Mouse (Mus musculus): ENCODE results near the gene Gch1. TPM values are rescaled to one million over a fixed set of nuclear protein-coding genes. Genes with fewer than 3 reads are reported as not detected.

Gene Gch1
- total RNA-seq (2017), result 4.3 and 7.2 TPM in 2 replicates

DNA sequence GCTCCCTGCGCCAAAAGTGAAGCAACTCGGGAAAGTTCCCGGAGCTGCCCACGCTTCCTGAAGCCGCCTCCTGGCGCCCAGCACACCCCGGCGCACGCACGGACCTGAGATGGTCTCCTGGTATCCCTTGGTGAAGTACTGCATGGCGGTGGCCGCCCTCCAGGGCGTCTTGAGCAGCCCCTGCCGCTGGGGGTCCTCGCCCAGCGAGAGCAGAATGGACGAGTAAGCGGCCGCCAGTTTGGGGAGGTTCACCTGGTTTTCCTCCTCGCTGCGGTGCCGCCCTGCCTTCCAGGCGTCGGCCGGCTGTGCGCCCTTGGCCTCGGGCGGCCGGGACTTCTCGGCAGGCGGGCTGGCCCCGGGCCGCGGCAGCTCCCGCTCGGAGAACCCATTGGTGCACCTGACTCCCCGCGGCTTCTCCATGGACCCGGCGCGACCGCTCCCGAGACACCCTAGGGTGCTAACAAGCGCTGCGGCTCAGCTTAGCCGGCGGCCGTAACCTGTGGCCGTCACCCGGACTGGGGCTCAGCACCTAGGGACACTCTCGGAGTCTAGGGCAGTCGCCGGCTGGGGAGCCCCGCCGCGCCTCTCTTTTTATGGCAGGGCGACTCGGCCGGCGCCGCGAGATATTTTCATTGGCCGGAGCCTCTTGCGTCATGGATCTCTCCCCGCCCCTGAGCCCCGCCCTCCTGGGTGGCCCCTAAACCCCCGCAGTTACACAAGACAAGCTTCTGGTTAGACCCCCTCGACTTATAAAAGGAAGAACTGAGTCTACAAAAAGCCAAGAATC, at the start of gene Gch1:
Gene Gch1, minus strand, starts transcription at position 566 of the 787 bp plus-strand sequence.
- peak; percentile 65 for ATAC-seq (replicated peaks; ENCODE audit: low read depth, poor library complexity, severe bottlenecking)

DNA sequence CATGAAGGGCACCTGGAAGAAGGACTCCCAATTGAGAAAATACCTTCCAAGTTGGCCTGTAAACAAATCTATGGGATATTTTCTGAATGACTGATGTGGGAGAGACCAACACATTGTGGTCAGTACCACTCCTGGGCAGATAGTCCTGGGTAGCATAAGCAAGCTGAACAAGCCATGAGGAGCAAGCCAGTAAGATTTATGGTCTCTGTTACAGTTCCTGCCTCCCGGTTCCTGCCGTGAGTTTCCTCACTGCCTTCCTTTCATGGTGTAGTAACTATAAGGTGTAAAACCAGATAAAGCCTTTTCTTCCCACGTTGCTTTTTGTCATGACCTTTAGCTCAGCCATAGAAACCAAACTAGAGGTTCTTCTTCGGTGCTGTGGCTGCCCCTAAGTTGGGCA, 48.1 kb upstream of the Gch1 start:
- ATAC-seq (replicated peaks; ENCODE audit: low read depth, poor library complexity, severe bottlenecking), result no peak

DNA sequence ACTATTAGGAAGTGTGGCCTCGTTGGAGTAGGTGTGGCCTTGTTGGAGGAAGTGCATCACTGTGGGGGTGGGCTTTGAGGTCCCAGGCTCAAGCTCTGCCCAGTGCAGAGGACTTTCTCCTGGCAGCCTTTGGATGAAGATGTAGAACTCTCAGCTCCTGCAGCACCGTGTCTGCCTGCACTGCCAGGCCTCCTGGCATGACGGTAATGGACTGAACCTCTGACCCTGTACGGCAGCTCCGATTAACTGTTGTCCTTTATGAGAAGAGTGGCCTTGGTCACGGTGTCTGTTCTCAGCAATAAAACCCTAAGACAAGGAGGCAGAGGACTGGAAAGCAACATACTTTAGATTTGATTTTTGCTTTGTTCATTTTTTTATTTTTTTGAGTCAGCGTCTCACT, 47.3 kb upstream of the Gch1 start:
- no peak for ATAC-seq (replicated peaks; ENCODE audit: low read depth, poor library complexity, severe bottlenecking)

DNA sequence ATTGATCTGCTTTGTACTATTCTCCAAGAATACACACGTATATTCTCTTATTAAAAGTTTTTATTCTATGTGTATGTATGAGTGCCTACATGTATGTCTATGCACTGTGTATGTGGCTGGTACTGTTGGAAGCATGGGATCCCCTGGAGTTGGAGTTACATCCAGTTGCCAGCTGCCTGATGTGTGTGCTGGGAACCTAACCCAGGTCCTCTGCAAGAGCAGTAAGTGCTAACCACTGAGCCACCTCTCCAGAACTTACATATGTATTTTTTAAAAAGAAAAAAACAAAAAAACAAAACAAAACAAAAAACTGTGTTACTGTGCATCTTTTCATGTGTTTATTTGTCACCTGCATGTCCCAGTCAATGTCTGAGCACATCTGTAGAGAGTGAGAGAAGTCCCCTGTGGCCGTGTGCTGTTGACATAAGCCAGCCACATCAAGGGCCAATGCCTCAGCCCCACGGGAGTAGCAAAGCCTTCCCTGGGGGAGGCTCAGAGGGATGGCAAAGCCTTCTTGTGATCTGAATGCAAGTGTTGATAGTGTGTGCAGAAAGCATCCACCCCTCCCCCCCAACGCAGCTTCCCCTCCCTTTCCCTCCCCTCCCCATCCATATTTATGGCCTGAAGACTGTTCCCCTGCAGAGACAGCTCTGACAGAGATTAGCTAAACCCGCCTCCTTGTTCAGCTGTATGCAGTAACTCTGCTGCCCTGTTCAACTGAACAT, 45.5 kb upstream of the Gch1 start:
- ATAC-seq (replicated peaks; ENCODE audit: low read depth, poor library complexity, severe bottlenecking), result 0 out of 2 replicates have a peak, but pooled peaks have one; percentile 8

DNA sequence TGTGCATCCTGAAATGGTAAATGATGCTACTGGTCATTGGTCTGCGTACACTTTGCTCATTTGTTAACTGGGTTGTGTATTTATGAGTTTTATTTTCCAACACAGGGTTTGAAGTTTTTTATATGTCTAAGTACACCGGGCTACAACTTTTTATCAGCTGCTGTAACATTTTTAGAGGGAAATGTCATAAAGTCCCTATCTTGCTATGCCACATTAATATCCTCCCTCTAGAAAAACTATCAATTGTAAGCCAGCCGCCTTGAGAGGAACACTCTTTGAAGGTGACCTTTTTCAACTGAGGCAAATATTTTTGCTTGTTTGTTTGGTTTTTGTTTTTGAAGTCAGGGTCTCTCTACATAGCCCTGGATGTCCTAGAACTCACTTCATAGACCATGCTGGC, 44.8 kb upstream of the Gch1 start:
- ATAC-seq (replicated peaks; ENCODE audit: low read depth, poor library complexity, severe bottlenecking), result no peak

DNA sequence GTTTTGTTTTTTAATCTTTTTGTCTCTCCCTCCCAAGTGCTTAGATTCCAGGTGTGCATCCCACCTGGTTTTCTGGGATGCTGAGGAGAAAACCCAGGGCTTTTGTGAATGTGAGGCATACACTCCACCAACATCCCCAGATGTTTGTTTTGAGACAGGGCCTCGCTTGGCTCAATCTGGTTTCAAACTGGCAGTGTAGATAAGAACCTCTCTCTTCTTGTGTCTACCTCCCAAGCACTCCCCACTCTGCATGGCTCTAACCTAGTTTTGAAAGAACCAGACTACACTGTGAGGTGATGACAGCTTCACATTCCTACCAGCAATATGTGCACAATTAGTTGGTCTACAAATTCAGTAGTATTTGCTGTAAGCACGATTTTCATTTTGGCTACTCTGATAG, 44.4 kb upstream of the Gch1 start:
- peak; percentile 52; the same call in 1 of the 2 replicates for ATAC-seq (replicated peaks; ENCODE audit: low read depth, poor library complexity, severe bottlenecking)

DNA sequence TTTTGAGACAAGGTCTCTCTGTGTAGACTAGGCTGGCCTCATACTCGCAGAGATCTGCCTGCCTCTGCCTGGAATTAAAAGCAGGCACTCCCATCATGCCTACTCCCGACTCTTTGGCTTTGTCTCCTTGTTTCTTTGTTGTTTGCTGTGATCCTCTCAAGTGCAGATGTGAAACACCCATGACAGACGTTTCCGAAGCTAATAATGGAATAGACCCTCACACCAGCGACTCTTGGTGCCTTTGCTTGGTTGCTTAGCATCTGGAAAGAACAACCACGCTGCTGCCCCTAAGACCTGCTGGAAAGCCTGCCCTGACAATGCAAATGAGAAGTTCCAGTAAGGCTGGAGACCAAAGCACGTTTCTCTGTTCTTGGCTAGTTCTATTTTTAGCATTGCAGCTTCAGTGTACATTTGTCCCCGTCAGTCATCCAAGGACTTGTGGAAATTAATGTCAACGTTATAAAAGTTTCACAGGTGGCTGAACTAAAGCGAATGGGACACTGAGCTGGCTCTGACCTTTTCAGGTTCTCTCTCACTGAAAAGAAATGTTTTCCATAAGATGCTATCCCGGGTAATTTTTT, 40.7 kb upstream of the Gch1 start:
- ATAC-seq (replicated peaks; ENCODE audit: low read depth, poor library complexity, severe bottlenecking), result no peak

DNA sequence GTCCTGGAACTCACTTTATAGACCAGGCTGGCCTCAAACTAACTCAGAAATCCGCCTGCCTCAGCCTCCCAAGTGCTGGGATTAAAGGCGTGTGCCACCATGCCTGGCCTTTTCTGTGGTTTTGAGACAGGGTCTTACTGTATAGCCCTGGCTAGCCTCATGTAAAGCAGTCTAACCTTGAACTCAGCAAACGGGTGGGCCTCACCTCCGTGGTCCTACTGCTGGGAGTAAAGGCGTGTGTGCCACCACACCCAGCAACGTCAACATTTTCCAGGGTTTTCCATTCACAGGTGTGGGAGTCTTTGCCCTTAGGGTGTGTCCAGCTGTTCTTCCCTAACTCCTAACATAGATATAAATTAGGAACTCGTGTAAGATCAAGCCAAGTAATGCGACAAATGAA, 36.7 kb upstream of the Gch1 start:
- ATAC-seq (replicated peaks; ENCODE audit: low read depth, poor library complexity, severe bottlenecking), result no peak

DNA sequence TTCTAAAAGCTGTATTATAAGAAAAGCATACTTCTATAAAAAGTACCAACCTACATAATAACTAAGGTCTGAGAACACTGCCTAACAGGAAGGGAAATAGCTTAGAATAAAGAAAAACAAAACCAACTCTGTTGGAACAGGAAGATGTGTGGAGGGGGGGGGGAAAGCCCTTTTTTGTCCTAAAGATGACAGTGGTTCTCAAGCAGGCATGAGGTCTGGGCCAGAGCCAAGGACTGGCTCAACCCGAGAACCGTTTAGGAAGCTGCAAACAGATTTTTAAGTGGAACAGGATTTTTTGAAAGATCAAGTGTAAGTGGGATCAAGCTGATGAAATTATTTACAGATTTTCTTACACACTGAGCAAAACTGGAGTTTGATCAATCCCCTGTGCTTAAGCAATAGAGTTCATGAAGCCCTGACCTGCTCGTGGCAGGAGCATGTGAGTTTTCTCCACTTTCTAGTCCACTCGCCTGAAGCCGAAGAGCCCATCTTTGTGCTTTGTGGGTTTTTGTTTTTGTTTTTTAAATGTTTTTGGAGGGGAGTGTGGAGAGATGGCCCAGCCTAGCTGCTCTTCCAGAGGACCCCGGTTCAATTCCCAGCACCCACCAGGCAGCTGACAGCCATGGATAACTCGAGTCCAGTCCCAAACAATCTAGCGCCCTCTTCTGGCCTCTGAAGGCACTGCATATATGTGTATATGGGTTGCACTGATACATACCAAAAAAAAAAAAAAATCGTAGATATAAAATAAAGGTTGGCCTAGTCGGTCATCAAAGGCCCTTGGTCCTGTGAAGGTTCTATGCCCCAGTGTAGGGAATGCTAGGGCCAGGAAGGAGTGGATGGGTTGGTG, 35.5 kb upstream of the Gch1 start:
- ATAC-seq (replicated peaks; ENCODE audit: low read depth, poor library complexity, severe bottlenecking), result peak; percentile 63; the same call in 1 of the 2 replicates

DNA sequence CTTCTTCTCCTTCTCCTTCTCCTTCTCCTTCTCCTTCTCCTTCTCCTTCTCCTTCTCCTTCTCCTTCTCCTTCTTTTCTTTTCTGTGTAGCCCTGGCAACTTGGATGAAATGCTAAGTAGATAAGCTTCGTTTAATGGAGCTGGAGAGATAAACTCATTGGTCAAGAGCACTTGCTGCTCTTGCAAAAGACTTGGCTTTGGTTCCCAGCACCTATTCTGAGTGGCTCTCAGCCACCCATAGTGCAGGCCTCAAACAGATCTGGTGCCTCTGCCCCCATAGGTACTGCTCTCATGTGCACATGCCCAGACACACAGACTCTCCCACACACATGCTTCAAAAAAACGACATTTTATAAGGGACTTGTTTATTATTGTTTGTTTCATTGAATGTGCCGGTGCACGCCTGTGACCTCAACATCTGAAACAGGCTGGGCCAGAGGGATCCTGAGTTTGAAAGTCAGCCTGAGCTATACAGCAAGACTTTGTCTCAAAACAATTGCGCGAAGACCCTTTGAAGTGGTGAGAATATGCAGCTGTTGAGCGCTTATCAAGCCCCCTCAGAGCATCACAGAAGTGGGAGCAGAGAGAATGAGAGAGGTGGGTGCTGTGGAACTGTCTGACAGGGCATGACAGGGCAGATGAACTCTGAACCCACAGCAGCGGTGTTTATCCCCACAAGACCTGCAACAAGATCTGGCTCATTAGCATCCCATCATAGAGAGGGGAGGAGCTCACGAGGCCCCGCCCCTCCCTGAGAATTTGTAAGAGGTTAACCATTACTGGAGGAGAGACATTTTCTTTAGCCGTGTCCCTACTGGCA, 33.6 kb upstream of the Gch1 start:
- no peak for ATAC-seq (replicated peaks; ENCODE audit: low read depth, poor library complexity, severe bottlenecking)

DNA sequence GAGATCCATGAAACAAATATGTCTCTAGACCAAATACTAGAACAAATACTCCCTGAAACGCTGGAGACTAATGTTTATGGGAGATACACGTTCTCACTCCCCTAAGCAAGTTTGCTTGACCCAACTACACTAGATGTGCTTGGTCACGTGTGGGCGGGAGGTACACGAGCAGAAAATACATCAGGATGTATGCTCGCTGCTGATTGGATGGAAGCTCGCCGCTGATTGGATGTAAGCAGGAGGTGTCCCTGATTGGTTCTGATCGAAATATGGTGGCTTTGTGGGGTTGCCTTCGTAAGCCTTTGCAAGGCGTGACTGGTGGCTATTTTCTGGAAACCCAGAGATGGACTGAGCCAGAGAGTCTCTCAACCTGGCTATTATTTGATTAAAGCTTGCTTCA, 32.4 kb upstream of the Gch1 start:
- ATAC-seq (replicated peaks; ENCODE audit: low read depth, poor library complexity, severe bottlenecking), result no peak

DNA sequence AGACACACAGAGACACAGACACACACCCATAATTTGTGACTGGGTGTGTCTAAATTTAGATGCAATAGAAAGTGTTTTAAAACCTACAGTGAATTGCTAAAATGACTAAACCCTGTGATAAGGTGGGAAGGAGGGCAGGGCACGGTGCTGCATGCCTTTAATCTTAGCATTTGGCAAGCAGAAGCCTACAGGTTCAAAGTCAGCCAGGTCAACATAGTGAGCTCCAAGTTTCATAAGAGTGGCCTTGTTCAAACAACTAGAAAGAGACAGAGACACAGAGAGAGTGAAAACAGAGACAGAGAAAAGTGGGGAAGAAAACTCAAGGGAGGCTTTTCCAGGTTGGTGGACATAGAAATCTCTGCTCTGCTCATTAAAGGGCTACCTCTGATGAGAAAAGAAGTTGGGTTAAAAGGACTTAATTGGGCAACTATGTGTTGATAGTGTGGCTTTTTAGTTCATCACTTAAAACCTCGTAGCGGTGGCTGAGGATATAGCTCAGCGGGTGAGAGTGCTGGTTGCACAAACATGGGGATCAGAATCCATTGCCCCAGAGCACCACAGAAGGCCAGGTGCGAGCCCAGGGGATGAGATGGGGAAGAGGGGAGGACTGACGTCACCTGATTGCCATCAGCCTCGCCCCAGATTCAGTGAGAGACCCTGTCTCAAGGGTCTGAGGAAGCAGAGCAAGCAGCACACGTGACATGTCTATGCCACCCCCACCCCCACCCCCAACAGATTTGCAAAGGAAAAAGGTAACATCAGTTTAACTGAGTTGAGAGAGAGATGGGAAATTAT, 31.2 kb upstream of the Gch1 start:
- no peak for ATAC-seq (replicated peaks; ENCODE audit: low read depth, poor library complexity, severe bottlenecking)

DNA sequence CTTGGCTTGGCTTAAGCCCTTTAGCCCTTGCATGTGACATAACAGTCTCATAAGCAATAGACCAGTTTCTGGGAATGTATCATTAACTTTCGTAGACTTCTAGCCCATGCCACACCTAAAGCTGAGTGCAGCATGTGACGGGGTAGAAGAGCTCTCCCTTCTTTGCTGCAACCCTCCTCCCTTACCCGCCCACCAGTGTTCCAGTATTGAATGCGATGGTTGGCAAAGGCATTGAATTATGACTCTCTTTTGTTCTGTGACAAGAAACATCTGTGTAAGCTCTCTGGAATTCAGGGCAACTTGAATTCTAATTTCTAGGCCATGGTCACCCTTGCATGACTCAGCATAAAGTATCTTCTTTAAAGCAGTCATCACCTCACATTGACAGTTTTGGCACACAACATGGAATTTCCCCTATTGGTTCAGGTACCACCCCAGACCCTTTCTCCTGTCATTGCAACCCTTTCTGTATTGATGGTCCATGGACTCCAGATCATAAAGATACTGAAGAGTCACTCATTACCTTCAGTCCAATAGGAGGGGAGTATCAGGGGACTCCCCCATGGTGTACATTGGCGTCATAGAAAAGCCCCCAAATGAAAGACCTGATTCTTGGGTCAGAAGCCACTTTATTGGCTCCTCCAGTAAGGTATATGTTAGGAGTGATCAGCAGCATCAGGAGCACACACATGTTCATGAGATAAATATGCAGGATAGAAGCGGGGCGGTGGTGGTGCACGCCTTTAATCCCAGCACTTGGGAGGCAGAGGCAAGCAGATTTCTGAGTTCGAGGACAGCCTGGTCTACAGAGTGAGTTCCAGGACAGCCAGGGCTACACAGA, 29.8 kb upstream of the Gch1 start:
- ATAC-seq (replicated peaks; ENCODE audit: low read depth, poor library complexity, severe bottlenecking), result no peak

DNA sequence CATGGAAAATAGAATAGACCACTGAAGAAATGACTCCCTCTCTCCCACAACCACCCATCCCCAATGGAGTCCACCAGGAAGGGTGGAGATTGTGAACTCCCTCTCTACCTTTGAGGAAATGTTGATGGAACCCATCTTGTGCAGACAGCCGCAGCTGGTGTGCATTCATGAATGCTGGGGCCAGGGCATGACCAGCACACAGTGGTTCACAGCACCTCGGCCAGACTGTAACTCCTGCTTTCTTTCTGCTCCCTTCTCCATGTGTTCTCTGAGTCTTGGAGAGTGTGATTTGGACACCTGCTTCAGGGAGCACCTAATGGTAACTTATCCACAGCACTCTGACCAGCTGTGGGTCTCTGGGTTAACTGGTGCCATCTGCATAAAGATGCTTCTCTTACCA, 27.3 kb upstream of the Gch1 start:
- ATAC-seq (replicated peaks; ENCODE audit: low read depth, poor library complexity, severe bottlenecking), result no peak

DNA sequence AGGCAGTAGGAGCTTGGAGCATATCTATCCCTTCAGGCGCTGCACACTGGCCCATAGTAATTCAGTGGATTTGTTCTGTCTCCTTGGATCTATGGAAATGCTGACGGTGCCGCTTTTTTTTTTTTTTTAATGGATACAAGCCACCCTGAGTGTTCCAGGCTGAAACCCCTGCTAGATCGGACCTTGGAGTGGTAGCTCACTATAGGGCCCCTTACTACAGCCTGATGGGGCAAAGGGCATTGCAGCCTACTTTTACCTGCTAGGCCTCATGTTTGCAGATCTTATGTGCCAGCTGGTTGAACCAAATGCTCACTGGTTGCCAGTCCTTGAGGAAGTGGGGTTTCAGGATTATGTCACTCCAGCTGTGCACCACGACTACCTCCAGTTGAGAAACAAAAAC, 25.2 kb upstream of the Gch1 start:
- ATAC-seq (replicated peaks; ENCODE audit: low read depth, poor library complexity, severe bottlenecking), result no peak

DNA sequence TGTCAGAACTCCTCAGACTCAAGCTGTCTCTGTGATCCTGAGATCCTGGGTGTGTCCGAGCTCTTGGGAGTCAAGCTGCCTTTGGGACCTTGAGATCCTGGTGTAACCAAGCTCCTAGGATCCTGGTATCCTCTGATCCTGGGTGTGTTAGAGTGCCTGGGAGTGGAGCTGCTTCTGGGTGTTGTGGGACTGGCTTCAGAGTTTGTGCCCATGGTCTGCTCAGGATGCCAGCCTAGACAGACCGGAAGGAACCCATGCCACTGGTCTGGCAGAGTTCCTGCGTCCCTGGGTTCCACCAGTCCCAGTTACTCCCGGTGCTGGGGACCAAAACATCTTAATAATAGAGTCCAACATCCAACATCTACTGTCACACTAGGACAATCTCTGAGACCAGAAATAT, 24.1 kb upstream of the Gch1 start:
- no peak for ATAC-seq (replicated peaks; ENCODE audit: low read depth, poor library complexity, severe bottlenecking)

DNA sequence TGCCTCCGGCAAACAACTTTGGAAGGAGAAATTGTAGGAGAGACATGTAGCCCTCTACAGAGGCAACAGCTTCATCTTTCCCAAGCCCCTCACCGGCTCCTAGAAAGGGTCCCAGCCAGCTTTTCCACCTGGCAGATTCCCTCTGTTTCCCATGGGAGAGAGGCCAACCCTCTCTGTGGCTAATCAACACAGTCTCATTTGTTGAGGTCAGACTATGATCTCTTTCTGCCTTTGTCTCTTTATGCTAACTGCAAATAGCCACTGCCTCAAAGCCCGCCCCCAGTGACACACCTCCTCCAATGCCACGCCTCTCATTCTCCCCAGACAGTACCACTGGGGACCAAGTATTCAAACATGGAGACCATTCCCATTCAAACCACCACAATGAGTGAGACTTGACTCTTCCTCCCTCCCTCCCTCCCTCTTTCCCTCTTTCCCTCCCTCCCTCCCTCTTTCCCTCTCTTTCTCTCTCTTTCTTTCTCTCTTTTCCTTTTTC, 20.5 kb upstream of the Gch1 start:
- ATAC-seq (replicated peaks; ENCODE audit: low read depth, poor library complexity, severe bottlenecking), result no peak
